Mouse (Mus musculus) cerebellum, adult 2 months (tissue): ENCODE data around the gene 4921507P07Rik. TPM values are rescaled to one million over a fixed set of nuclear protein-coding genes. Genes with fewer than 3 reads are reported as not detected.

Experiments
- DNase-seq, 2 experiments: peaks; one replicate each; pipeline ENCODE4 v3.0.0; 2021
- H3K27ac ChIP-seq: fragments of 200-500 bp; 2 replicates; pipeline ENCODE4 v1.5.1; 2012; ENCODE audit warnings: low read length, control low read depth, inconsistent platforms; ENCODE audit not compliant: insufficient read depth
- H3K27me3 ChIP-seq: fragments of 200-500 bp; 2 replicates; pipeline ENCODE4 v1.6.1; 2012; ENCODE audit warnings: inconsistent platforms, mild to moderate bottlenecking, low read length, moderate library complexity; ENCODE audit not compliant: control insufficient read depth, insufficient read depth
- H3K4me1 ChIP-seq: fragments of 200-500 bp; 2 replicates; pipeline ENCODE4 v1.6.1; 2011; ENCODE audit warnings: low read length; ENCODE audit not compliant: control insufficient read depth, insufficient read depth
- H3K4me3 ChIP-seq: fragments of 200-500 bp; replicated peaks from 2 replicates; pipeline ENCODE3; 2011; ENCODE audit warnings: mild to moderate bottlenecking, low read depth, low read length, control low read depth; ENCODE audit not compliant: insufficient read depth
- CTCF ChIP-seq: fragments of 200-500 bp; IDR thresholded peaks from 2 replicates; pipeline ENCODE4 v1.5.1; 2011; ENCODE audit warnings: low read depth, mild to moderate bottlenecking, control low read depth, low read length, moderate library complexity, borderline replicate concordance; ENCODE audit not compliant: insufficient read depth
- POLR2A ChIP-seq: fragments of 200-500 bp; IDR thresholded peaks from 2 replicates; pipeline ENCODE4 v1.6.1; 2011; ENCODE audit warnings: low read length, control low read depth, borderline replicate concordance; ENCODE audit not compliant: insufficient read depth
- WGBS: fragments of 180-500 bp; shearing (Covaris S2); methylation state at CpG from one replicate; pipeline ENCODE4 v1.1.7; 2018; 5-methylcytosine and 5-hydroxymethylcytosine counted together
- polyA plus RNA-seq: library from polyadenylated mRNA; depleted of rRNA; stranded (reverse); fragments of >200 nt; gene quantifications from 2 replicates; pipeline ENCODE4 v1.2.3, GENCODE M21; 2012

4921507P07Rik gene
- polyA plus RNA-seq, 1 experiment: 2.7 TPM

DNA sequence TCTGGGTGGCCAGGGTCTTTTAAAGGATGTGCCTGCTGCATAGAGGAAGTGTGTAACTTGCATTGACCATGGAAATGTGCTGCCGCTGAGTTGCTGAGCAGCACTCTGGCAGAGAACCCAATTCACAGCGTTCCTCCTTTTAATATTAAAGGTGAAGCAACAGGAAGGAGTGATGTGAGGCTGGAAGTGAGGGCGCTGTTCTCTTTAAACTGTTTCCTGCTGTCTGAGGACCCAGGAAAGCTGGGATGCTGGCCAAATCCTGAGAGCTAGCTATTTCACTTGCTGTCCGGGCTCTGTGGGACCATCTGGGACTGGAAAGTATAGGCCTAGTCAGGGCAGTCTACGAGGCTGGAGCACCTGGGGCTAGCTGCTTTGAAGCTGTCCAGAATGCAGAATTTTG is 2.1 kb upstream of the 4921507P07Rik start:
- TF ChIP-seq POLR2A (no peak), CTCF (no peak)
- DNase-seq: peak; percentile 58 to 66
- 8% methylated on average over 5 of the region's 5 CpGs for WGBS
- Histone ChIP-seq H3K27me3 (no peaks in the 10 kb centered on the region), H3K27ac (no peak overlapping the region), H3K4me3 (no peak overlapping the region), H3K4me1 (peaks cover 9% of the 10 kb centered on the region)

- TF ChIP-seq POLR2A: no peak
- TF ChIP-seq CTCF: peak; percentile 17; the same call in 1 of the 2 replicates
- WGBS: 90% methylated on average over 2 of the region's 2 CpGs
- DNase-seq: no peak
- no peak overlapping the region for H3K27ac ChIP-seq
- peaks cover 9% of the 10 kb centered on the region for H3K4me1 ChIP-seq
- no peak overlapping the region for H3K4me3 ChIP-seq
- H3K27me3 ChIP-seq: no peaks in the 10 kb centered on the region
Observed at GRCm38 (mm10) chr6:50594372-50594771, 2.1 kb downstream of the 4921507P07Rik start.

- Histone ChIP-seq H3K4me3 (no peak overlapping the region), H3K27ac (no peak overlapping the region), H3K4me1 (peaks cover 3% of the 10 kb centered on the region), H3K27me3 (no peaks in the 10 kb centered on the region)
- no peak for DNase-seq
- WGBS: 65% methylated on average over 10 of the region's 10 CpGs
- TF ChIP-seq CTCF (no peak), POLR2A (no peak)
Observed at GRCm38 (mm10) chr6:50593334-50593845, 3.0 kb downstream of the 4921507P07Rik start.

DNA sequence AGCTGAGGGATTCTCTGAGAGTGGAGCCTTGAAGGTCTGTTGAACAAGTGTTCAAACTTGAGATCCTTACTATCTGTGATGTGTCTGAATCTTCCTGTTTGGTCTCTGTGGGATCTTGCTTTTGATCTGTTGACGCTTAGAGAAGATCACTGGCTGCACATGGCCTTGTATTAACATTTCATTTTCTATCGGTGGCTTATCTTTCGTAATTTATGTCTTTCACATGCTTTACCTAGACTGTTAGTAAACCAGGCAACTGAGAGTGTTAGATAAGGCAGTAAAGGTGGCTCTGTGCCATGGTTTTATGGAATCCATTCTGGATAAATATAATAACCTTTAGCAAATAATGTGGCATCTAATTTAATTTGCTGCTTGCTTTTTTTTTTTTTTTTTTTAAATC is 6.2 kb downstream of the 4921507P07Rik start:
- no peak overlapping the region for H3K4me3 ChIP-seq
- DNase-seq: no peak
- no peaks in the 10 kb centered on the region for H3K27me3 ChIP-seq
- WGBS: 93% methylated on average over 3 of the region's 3 CpGs
- no peaks in the 10 kb centered on the region for H3K4me1 ChIP-seq
- no peak overlapping the region for H3K27ac ChIP-seq
- TF ChIP-seq POLR2A: no peak
- no peak for TF ChIP-seq CTCF

DNA sequence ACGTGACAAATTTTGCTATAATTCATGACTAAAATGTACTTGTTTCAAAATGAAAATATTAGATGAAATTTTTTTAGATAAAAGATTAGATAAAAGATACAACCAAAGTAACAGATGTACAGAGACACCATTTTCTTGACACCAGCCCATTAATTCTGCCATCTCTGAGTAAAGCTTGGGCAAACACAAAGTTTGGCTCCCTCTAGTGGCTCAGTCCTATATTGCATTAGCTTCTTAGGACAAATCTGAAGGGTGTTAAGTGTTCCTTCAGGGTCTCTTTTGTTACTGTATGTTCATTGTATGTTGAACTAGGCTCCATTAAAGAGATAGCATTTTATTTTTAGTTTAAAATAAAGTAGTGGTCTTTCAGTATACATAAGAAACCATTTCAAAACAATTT is 8.2 kb downstream of the 4921507P07Rik start:
- Histone ChIP-seq H3K4me1 (no peaks in the 10 kb centered on the region), H3K27me3 (no peaks in the 10 kb centered on the region), H3K27ac (no peak overlapping the region), H3K4me3 (no peak overlapping the region)
- TF ChIP-seq CTCF: peak; percentile 29; the same call in 1 of the 2 replicates
- TF ChIP-seq POLR2A: no peak
- peak in 1 of 2 experiments; percentile 65 for DNase-seq
- WGBS: 95% methylated on average over 1 of the region's 1 CpGs

- Histone ChIP-seq H3K27ac (no peak overlapping the region), H3K27me3 (no peaks in the 10 kb centered on the region), H3K4me1 (no peaks in the 10 kb centered on the region), H3K4me3 (no peak overlapping the region)
- 92% methylated on average over 2 of the region's 2 CpGs for WGBS
- no peak for DNase-seq
- TF ChIP-seq CTCF (no peak), POLR2A (no peak)
Observed at GRCm38 (mm10) chr6:50587412-50587811, 9.0 kb downstream of the 4921507P07Rik start.

GRCm38 (mm10) chr6:50586316-50586715 is 10.1 kb downstream of the 4921507P07Rik start:
- WGBS: 88% methylated on average over 5 of the region's 5 CpGs
- H3K27me3 ChIP-seq: no peaks in the 10 kb centered on the region
- no peak for TF ChIP-seq POLR2A
- TF ChIP-seq CTCF: no peak
- H3K4me3 ChIP-seq: no peak overlapping the region
- H3K4me1 ChIP-seq: no peaks in the 10 kb centered on the region; the same call in 1 of the 2 replicates
- DNase-seq: no peak
- H3K27ac ChIP-seq: no peak overlapping the region

- H3K4me1 ChIP-seq: no peaks in the 10 kb centered on the region; the same call in 1 of the 2 replicates
- WGBS: 85% methylated on average over 7 of the region's 7 CpGs
Observed at GRCm38 (mm10) chr6:50585733-50586132, 10.7 kb downstream of the 4921507P07Rik start.

GRCm38 (mm10) chr6:50571661-50572060 is 24.8 kb downstream of the 4921507P07Rik start:
- Histone ChIP-seq H3K4me3 (no peak overlapping the region), H3K27me3 (no peaks in the 10 kb centered on the region), H3K27ac (no peak overlapping the region), H3K4me1 (no peaks in the 10 kb centered on the region)
- no peak for DNase-seq
- TF ChIP-seq POLR2A: no peak
- no peak for TF ChIP-seq CTCF
- WGBS: 18% methylated on average over 1 of the region's 1 CpGs

More at GRCm38 (mm10) chr6:50585733-50586132, 10.7 kb downstream of the 4921507P07Rik start:
- Histone ChIP-seq H3K4me3 (no peak overlapping the region), H3K27ac (no peak overlapping the region), H3K27me3 (no peaks in the 10 kb centered on the region)
- TF ChIP-seq POLR2A (no peak), CTCF (no peak)
- DNase-seq: no peak
